Mouse (Mus musculus): ENCODE data around the gene Mns1.

GRCm38 (mm10) chr9:72390321-72391077, 47.3 kb upstream of the Mns1 start:
- TF ChIP-seq CTCF (IDR thresholded peaks at IDR 0.05) (no peak), EP300 (IDR thresholded peaks at IDR 0.05) (no peak)

Measured in lung, postnatal 0 days (tissue).